Comparison of ENCODE assay signal across 23 mouse cellular contexts in genomic region chr7:135392949-135393542, GRCm38 (mm10). TPM values are rescaled to one million over a fixed set of nuclear protein-coding genes. Genes with fewer than 3 reads are reported as not detected.
DNase-seq lines count a peak whose midpoint lies in the region; ATAC-seq and TF ChIP-seq lines count a peak whose summit lies in the region.
"Had no signal": no experiment of that assay in that cellular context is flagged by ENCODE, and none has a peak within 500 bp of the region (broad histone marks: within the 10 kb centered on the region; RNA-seq: fewer than 3 reads in every experiment).

No protein-coding gene starts in this region.

- H3K4me3 ChIP-seq in forebrain, embryonic 12.5 days (replicated peaks), result no peak overlapping the region
- no peak overlapping the region for H3K4me3 ChIP-seq in forebrain, embryonic 16.5 days (replicated peaks; ENCODE audit: low read length)
- H3K4me3 ChIP-seq: embryonic facial prominence, embryonic 12.5 days; heart, adult 2 months; heart, embryonic 15.5 days; hindbrain, embryonic 13.5 days had no signal

- ATAC-seq in forebrain, embryonic 12.5 days (ENCODE audit: low FRiP score), result peak; percentile 57; the same call in 1 of the 2 replicates
- ATAC-seq in forebrain, embryonic 16.5 days, result no peak
- ATAC-seq: forebrain, embryonic 14.5 days; hindbrain, postnatal 0 days had no signal

- H3K27me3 ChIP-seq in forebrain, embryonic 12.5 days, result peaks cover 37% of the 10 kb centered on the region
- no peaks in the 10 kb centered on the region for H3K27me3 ChIP-seq in forebrain, embryonic 16.5 days (replicated peaks; ENCODE audit: control insufficient read depth, insufficient read depth, low read length)
- H3K27me3 ChIP-seq: embryonic facial prominence, embryonic 12.5 days had no signal

- TF ChIP-seq CTCF in brain, embryonic 14.5 days (IDR thresholded peaks at IDR 0.05; ENCODE audit: borderline replicate concordance, extremely low read depth, insufficient read depth, insufficient read length), result no peak

- H3K9ac ChIP-seq in forebrain, embryonic 12.5 days, result no peak overlapping the region
- no peak overlapping the region for H3K9ac ChIP-seq in forebrain, embryonic 16.5 days (replicated peaks; ENCODE audit: low read depth, low read length)
- H3K9ac ChIP-seq: embryonic facial prominence, embryonic 12.5 days; heart, embryonic 15.5 days; hindbrain, embryonic 13.5 days had no signal

- no peaks in the 10 kb centered on the region for H3K9me3 ChIP-seq in forebrain, embryonic 12.5 days
- no peaks in the 10 kb centered on the region for H3K9me3 ChIP-seq in forebrain, embryonic 16.5 days (ENCODE audit: control insufficient read depth, low read length)
- H3K9me3 ChIP-seq: embryonic facial prominence, embryonic 12.5 days; heart, embryonic 15.5 days; hindbrain, embryonic 13.5 days had no signal

- WGBS in forebrain, embryonic 12.5 days, result 3% methylated on average over 5 of the region's 5 CpGs
- 4% methylated on average over 5 of the region's 5 CpGs for WGBS in forebrain, embryonic 16.5 days

- DNase-seq in brain, embryonic 14.5 days (ENCODE audit: low read depth), result peak; percentile 47
- DNase-seq in embryo, embryonic 10.5 days (ENCODE audit: low spot score), result peak; percentile 55
- DNase-seq in retina, postnatal 1 day, result peak; percentile 33
- no peak for DNase-seq in kidney, postnatal 36 days
- DNase-seq: adrenal gland, adult 2 months; adrenal gland, postnatal 36 days; cerebellum, adult 11 months; cerebellum, adult 9-10 months; cerebellum, postnatal 25 days; gastrocnemius, postnatal 36 days; heart, adult 2 months; heart, postnatal 14 days; kidney, adult 11 months had no signal

- H3K36me3 ChIP-seq in forebrain, embryonic 12.5 days (replicated peaks), result no peaks in the 10 kb centered on the region
- no peaks in the 10 kb centered on the region for H3K36me3 ChIP-seq in forebrain, embryonic 16.5 days (ENCODE audit: control insufficient read depth, insufficient read depth)
- H3K36me3 ChIP-seq: embryonic facial prominence, embryonic 12.5 days; heart, embryonic 15.5 days; hindbrain, embryonic 13.5 days had no signal

- no peak overlapping the region for H3K27ac ChIP-seq in forebrain, embryonic 12.5 days
- no peak overlapping the region for H3K27ac ChIP-seq in forebrain, embryonic 16.5 days (ENCODE audit: low read length)
- H3K27ac ChIP-seq: embryonic facial prominence, embryonic 12.5 days; heart, adult 2 months; heart, embryonic 15.5 days; hindbrain, embryonic 13.5 days; hindbrain, postnatal 0 days had no signal

- H3K4me1 ChIP-seq in forebrain, embryonic 12.5 days, result peaks cover 18% of the 10 kb centered on the region
- peaks cover 5% of the 10 kb centered on the region; the same call in 1 of the 2 replicates for H3K4me1 ChIP-seq in forebrain, embryonic 16.5 days (replicated peaks; ENCODE audit: control insufficient read depth, insufficient read depth, low read length)
- H3K4me1 ChIP-seq: embryonic facial prominence, embryonic 12.5 days had no signal

- no peak overlapping the region for H3K4me2 ChIP-seq in forebrain, embryonic 12.5 days
- no peak overlapping the region for H3K4me2 ChIP-seq in forebrain, embryonic 16.5 days (ENCODE audit: low read length)
- H3K4me2 ChIP-seq: embryonic facial prominence, embryonic 12.5 days; heart, embryonic 11.5 days; heart, embryonic 15.5 days; hindbrain, embryonic 13.5 days had no signal

- no peak for TF ChIP-seq POLR2A in brain, embryonic 14.5 days (IDR thresholded peaks at IDR 0.05; ENCODE audit: borderline replicate concordance, extremely low read depth, insufficient read depth, insufficient read length, poor library complexity, severe bottlenecking)

RNA-seq across cellular contexts. Expression of gene Foxi2, which starts 17.1 kb away (rescaled TPM):
- 0.14 TPM in 1 of 2 replicates, not detected in the other for polyA plus RNA-seq in forebrain, embryonic 12.5 days (2016; fragmentation: Nextera tagmentation; extraction: Ambion mirVana)
- polyA plus RNA-seq in forebrain, embryonic 16.5 days (2015; fragmentation: Nextera tagmentation; extraction: Ambion mirVana), result not detected in 2 replicates
- not detected in 2 replicates for polyA plus RNA-seq in brain, embryonic 14.5 days (2012; rRNA removed)
- polyA plus RNA-seq: adrenal gland, adult 2 months; cortical plate, adult 2 months; forebrain, embryonic 14.5 days; heart, adult 2 months; heart, embryonic 15.5 days; hindbrain, embryonic 13.5 days; intestine, embryonic 14.5 days had no signal

Comparison
In these comparisons a context has a peak if more than half of its experiments do, and no peak if none do; other contexts are left out.
1. DNase-seq: peak in brain, embryonic 14.5 days (single experiment), embryo, embryonic 10.5 days (single experiment) and retina, postnatal 1 day (single experiment); none in kidney, postnatal 36 days (0 of 2).